Mouse (Mus musculus) lung, embryonic 15.5 days (tissue): ENCODE results near the gene Nfs1. TPM values are rescaled to one million over a fixed set of nuclear protein-coding genes. Genes with fewer than 3 reads are reported as not detected.
"Not testable (repeated sequence)": the region's sequence is repeated elsewhere in the genome, so short reads cannot be mapped to it uniquely, and the experiment has no call there.

Experiments
- ATAC-seq: fragments of 200-750 bp; cut with Nextera tagmentation; 2 replicates; pipeline ENCODE4 v1.8.0; 2017; ENCODE audit warnings: moderate number of reproducible peaks, borderline replicate concordance; ENCODE audit not compliant: low FRiP score, low TSS enrichment; ENCODE audit errors: extremely low read depth
- H3K27ac ChIP-seq: fragments of 300-500 bp; sonication (generic); 2 replicates; pipeline ENCODE4 v1.5.1; 2015; ENCODE audit warnings: moderate library complexity, mild to moderate bottlenecking, inconsistent platforms
- H3K27me3 ChIP-seq: fragments of 300-500 bp; sonication (generic); 2 replicates; pipeline ENCODE4 v1.6.1; 2015; ENCODE audit warnings: inconsistent platforms
- H3K36me3 ChIP-seq: fragments of 300-500 bp; sonication (generic); 2 replicates; pipeline ENCODE4 v1.6.1; 2015; ENCODE audit warnings: inconsistent platforms
- H3K4me1 ChIP-seq: fragments of 300-500 bp; sonication (generic); 2 replicates; pipeline ENCODE4 v1.6.1; 2015; ENCODE audit warnings: inconsistent platforms
- H3K4me2 ChIP-seq: fragments of 300-500 bp; sonication (generic); 2 replicates; pipeline ENCODE4 v1.6.1; 2015; ENCODE audit warnings: inconsistent platforms, mild to moderate bottlenecking, moderate library complexity
- H3K4me3 ChIP-seq: fragments of 300-500 bp; sonication (generic); 2 replicates; pipeline ENCODE4 v1.5.1; 2015; ENCODE audit warnings: mild to moderate bottlenecking, inconsistent platforms
- H3K9ac ChIP-seq: fragments of 300-500 bp; sonication (generic); 2 replicates; pipeline ENCODE4 v1.6.1; 2015; ENCODE audit warnings: inconsistent platforms
- H3K9me3 ChIP-seq: fragments of 300-500 bp; sonication (generic); 2 replicates; pipeline ENCODE4 v1.6.1; 2016; ENCODE audit warnings: inconsistent platforms
- WGBS: fragments of 180-500 bp; shearing (Covaris S2); methylation state at CpG from one replicate; pipeline ENCODE4 v1.1.7; 2015; 5-methylcytosine and 5-hydroxymethylcytosine counted together
- polyA plus RNA-seq: library from polyadenylated mRNA; unstranded; fragments of >200 nt; fragmentation: Nextera tagmentation; extraction: Ambion mirVana; gene quantifications from 2 replicates; pipeline ENCODE4 v1.2.1, GENCODE M21; 2015

Nfs1 gene
- polyA plus RNA-seq, 1 experiment from 2014 or later = 42.5 TPM

DNA sequence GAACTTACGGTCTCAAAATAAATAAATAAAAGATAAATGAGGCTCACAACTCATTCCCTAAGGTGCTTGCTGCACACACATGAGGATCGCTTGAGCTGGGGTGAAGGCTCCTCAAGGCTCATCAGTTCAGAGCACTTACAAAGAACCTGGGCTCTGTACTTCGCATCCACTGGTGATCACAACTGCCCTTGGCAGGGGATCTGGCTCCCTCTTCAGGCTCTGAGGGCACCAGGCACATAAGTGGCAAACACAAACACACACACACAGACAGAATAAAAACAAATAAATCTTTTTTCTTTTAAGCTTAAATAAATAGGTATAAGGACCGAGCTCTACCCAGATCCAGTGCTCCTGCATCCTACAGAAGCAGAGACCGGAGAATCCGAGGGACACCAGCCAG lies 8.3 kb downstream of the Nfs1 start:
- H3K9ac ChIP-seq = no peak overlapping the region
- no peaks in the 10 kb centered on the region for H3K9me3 ChIP-seq
- 82% methylated on average over 6 of the region's 6 CpGs for WGBS
- H3K27me3 ChIP-seq = no peaks in the 10 kb centered on the region
- H3K27ac ChIP-seq = no peak overlapping the region
- ATAC-seq = no peak
- no peak overlapping the region for H3K4me2 ChIP-seq
- no peaks in the 10 kb centered on the region for H3K36me3 ChIP-seq
- no peaks in the 10 kb centered on the region for H3K4me1 ChIP-seq
- no peak overlapping the region for H3K4me3 ChIP-seq

- H3K27ac ChIP-seq = no peak overlapping the region
- H3K36me3 ChIP-seq = no peaks in the 10 kb centered on the region
- H3K9ac ChIP-seq = no peak overlapping the region
- no peak overlapping the region for H3K4me2 ChIP-seq
- no peaks in the 10 kb centered on the region for H3K9me3 ChIP-seq
- H3K4me1 ChIP-seq = no peaks in the 10 kb centered on the region
- no peak overlapping the region for H3K4me3 ChIP-seq
- H3K27me3 ChIP-seq = no peaks in the 10 kb centered on the region
- WGBS = 81% methylated on average over 5 of the region's 5 CpGs
- no peak for ATAC-seq
These were observed 9.8 kb downstream of the Nfs1 start for GRCm38 (mm10) chr2:156134161-156134560.

DNA sequence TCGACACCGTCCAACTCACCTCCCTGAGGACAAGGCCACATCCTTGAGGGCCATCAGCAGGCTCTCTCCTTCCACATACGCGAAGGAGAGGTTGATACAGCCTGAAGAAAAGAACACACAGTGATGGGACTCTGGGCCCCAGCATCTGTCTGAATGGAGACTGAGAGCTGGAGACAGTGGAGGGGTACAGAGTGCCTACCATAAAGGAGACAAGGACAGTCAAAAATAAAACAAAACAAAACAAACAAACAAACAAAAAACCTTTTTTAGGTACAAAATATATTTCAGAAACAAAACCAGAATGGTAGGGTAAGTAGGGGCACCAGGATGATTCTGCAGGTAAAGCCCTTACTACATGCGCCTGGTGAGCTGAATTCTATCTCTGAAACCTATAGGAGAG lies 17.0 kb downstream of the Nfs1 start, which contains the start of gene Gm28036:
TSS of gene Gm28036 (minus strand) at position 101 of the 400 bp plus-strand sequence.
- ATAC-seq = no peak
- no peaks in the 10 kb centered on the region; the same call in 1 of the 2 replicates for H3K36me3 ChIP-seq
- 93% methylated on average over 5 of the region's 5 CpGs for WGBS

DNA sequence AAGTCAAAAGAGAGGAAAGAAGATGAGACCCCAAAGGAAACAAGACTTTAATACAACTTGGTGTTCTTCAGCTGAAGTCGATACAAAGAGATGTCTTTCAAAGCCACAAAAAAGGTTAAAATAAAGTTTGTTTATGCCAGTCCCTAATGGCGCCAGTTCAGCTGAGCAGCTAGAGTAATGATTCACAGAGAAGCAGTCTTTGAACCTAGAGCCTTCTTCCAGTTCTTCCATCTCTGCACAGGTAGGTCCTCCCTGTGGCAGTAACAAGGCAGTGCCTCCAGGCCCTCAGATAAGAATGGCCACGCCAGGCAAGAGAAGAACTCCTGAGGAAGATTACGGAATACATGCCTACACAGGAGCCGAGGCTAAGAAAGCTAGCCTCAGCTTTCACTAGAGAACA lies 20.3 kb downstream of the Nfs1 start:
- Histone ChIP-seq H3K4me1 (no peaks in the 10 kb centered on the region), H3K4me3 (no peak overlapping the region), H3K27me3 (no peaks in the 10 kb centered on the region), H3K9ac (no peak overlapping the region), H3K36me3 (no peaks in the 10 kb centered on the region; the same call in 1 of the 2 replicates), H3K27ac (no peak overlapping the region), H3K9me3 (no peaks in the 10 kb centered on the region), H3K4me2 (no peak overlapping the region)
- no peak for ATAC-seq
- WGBS = 89% methylated on average over 5 of the region's 5 CpGs

More for the DNA sequence above, 17.0 kb downstream of the Nfs1 start, which contains the start of gene Gm28036:
- no peaks in the 10 kb centered on the region for H3K9me3 ChIP-seq
- H3K27me3 ChIP-seq = no peaks in the 10 kb centered on the region
- no peak within 1 kb of the TSS for H3K4me3 ChIP-seq
- no peak within 1 kb of the TSS for H3K9ac ChIP-seq
- no peaks in the 10 kb centered on the region for H3K4me1 ChIP-seq
- H3K27ac ChIP-seq = no peak within 1 kb of the TSS
- H3K4me2 ChIP-seq = no peak within 1 kb of the TSS

DNA sequence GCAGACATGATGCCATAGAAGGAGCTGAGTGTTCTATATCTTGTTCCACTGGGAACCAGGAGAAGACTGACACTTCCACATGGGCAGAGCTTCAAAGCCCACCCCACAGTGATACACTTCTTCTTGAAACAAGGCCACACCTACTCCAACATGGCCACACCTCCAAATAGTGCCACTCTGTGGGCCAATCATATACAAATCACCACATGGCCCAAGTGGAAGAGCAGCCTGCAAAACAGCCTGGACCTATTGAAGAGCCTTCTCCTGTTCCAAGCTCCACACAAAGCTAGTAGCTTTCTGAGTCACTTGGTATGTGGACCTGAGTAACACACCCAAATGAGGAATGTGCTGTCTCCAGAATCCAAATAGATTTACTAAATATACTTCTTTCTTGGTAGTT lies 24.4 kb downstream of the Nfs1 start:
- no peaks in the 10 kb centered on the region; the same call in 1 of the 2 replicates for H3K36me3 ChIP-seq
- no peak overlapping the region for H3K9ac ChIP-seq
- H3K4me1 ChIP-seq = no peaks in the 10 kb centered on the region
- ATAC-seq = no peak
- no peak overlapping the region for H3K4me3 ChIP-seq
- no peak overlapping the region for H3K27ac ChIP-seq
- no peaks in the 10 kb centered on the region for H3K9me3 ChIP-seq
- no peaks in the 10 kb centered on the region for H3K27me3 ChIP-seq
- no peak overlapping the region for H3K4me2 ChIP-seq

GRCm38 (mm10) chr2:156112080-156112423 lies 31.9 kb downstream of the Nfs1 start:
- peaks cover 10% of the 10 kb centered on the region for H3K4me1 ChIP-seq
- H3K27me3 ChIP-seq, ATAC-seq, H3K9me3 ChIP-seq, H3K36me3 ChIP-seq: not testable (repeated sequence)
- H3K4me2 ChIP-seq = peak overlapping the region; percentile 55
- H3K27ac ChIP-seq = peak overlapping the region; percentile 92
- H3K4me3 ChIP-seq = peak overlapping the region; percentile 82
- WGBS = 17% methylated on average over 5 of the region's 5 CpGs
- H3K9ac ChIP-seq = peak overlapping the region; percentile 92

- Histone ChIP-seq H3K4me1 (peaks cover 10% of the 10 kb centered on the region), H3K27me3 (no peaks in the 10 kb centered on the region), H3K4me3 (peak within 1 kb of the TSS; percentile 82), H3K9me3 (no peaks in the 10 kb centered on the region), H3K36me3 (peaks cover 5% of the 10 kb centered on the region; the same call in 1 of the 2 replicates), H3K9ac (peak within 1 kb of the TSS; percentile 92), H3K27ac (peak within 1 kb of the TSS; percentile 92), H3K4me2 (peak within 1 kb of the TSS; percentile 63)
- peak; percentile 92 for ATAC-seq
- under 1% methylated on average over 68 of the region's 74 CpGs for WGBS
These were observed 32.5 kb downstream of the Nfs1 start, which contains the start of the genes Cpne1 and Rbm12 for GRCm38 (mm10) chr2:156111358-156112079. TSS of gene Cpne1 (minus strand) at chr2:156111965. TSS of gene Rbm12 (minus strand) at chr2:156111978.

DNA sequence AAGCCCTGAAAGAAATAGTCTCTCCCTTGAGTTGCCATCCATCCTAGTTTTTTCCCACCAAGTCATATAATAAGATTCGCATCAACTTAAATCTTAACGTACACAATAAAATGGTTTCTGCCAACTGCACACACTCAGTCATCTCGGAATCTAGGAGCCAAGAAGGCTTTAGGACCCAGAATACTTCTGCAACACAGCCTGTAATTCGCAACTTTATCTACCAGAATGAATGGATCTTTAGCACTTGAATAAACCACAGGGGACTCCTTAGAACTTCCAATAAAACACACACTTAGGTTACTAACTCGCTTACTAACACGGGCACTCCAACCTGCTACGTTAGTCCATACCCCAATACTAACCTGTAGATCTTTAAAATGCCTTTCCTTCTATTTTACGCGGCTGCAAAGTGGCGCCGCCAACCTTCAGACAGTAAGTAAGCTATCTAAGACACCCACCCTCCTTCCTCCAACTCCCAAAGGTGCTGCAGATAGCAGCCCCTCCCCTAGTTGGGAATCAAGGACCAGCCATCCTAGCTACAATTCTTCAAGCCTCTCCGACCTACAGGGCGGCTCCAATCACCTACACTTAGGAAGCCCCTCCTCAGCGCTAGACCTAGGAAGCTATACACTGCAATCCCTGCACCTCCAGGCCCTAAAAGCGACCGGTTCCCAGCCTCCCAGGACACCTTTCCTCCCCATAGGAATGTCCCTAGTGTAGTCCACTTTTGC lies 33.2 kb downstream of the Nfs1 start:
- under 1% methylated on average over 16 of the region's 16 CpGs for WGBS
- Histone ChIP-seq H3K4me3 (peak overlapping the region; percentile 82), H3K4me2 (peak overlapping the region; percentile 63), H3K9me3 (no peaks in the 10 kb centered on the region), H3K4me1 (peaks cover 10% of the 10 kb centered on the region), H3K27ac (peak overlapping the region; percentile 92), H3K36me3 (peaks cover 5% of the 10 kb centered on the region; the same call in 1 of the 2 replicates), H3K27me3 (no peaks in the 10 kb centered on the region), H3K9ac (peak overlapping the region; percentile 92)
- ATAC-seq = peak; percentile 72

DNA sequence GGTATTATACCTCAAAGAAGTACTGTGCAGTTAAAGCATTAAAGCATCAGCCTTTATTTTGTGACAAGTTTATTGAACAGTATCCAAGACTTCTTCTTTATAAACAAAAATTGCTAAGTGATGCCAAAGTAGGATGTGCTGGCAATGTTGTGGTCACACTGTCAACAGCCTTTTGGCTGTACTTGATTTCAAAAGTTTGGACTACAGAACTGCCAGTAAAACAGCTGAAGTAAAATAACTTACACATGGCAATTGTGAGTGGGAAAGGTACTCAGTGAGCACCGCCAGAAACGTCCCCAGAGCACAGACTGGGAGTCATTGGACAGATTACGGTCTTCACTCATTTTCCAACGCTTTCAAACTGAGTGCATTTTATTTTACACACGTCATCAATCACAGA lies 52.1 kb downstream of the Nfs1 start:
- ATAC-seq = no peak
- H3K9ac ChIP-seq = no peak overlapping the region
- no peaks in the 10 kb centered on the region for H3K27me3 ChIP-seq
- no peak overlapping the region for H3K27ac ChIP-seq
- H3K4me2 ChIP-seq = no peak overlapping the region
- peaks cover 34% of the 10 kb centered on the region for H3K36me3 ChIP-seq
- H3K4me1 ChIP-seq = peaks cover 9% of the 10 kb centered on the region
- 47% methylated on average over 5 of the region's 5 CpGs for WGBS
- no peaks in the 10 kb centered on the region for H3K9me3 ChIP-seq
- no peak overlapping the region for H3K4me3 ChIP-seq

- no peak overlapping the region for H3K4me2 ChIP-seq
- peaks cover 12% of the 10 kb centered on the region for H3K36me3 ChIP-seq
- H3K27me3 ChIP-seq = no peaks in the 10 kb centered on the region
- H3K9ac ChIP-seq = no peak overlapping the region
- no peaks in the 10 kb centered on the region for H3K9me3 ChIP-seq
- no peak for ATAC-seq
- peaks cover 9% of the 10 kb centered on the region for H3K4me1 ChIP-seq
- no peak overlapping the region for H3K4me3 ChIP-seq
- WGBS = 81% methylated on average over 1 of the region's 1 CpGs
- no peak overlapping the region for H3K27ac ChIP-seq
These were observed 54.2 kb downstream of the Nfs1 start for GRCm38 (mm10) chr2:156089799-156090198.

DNA sequence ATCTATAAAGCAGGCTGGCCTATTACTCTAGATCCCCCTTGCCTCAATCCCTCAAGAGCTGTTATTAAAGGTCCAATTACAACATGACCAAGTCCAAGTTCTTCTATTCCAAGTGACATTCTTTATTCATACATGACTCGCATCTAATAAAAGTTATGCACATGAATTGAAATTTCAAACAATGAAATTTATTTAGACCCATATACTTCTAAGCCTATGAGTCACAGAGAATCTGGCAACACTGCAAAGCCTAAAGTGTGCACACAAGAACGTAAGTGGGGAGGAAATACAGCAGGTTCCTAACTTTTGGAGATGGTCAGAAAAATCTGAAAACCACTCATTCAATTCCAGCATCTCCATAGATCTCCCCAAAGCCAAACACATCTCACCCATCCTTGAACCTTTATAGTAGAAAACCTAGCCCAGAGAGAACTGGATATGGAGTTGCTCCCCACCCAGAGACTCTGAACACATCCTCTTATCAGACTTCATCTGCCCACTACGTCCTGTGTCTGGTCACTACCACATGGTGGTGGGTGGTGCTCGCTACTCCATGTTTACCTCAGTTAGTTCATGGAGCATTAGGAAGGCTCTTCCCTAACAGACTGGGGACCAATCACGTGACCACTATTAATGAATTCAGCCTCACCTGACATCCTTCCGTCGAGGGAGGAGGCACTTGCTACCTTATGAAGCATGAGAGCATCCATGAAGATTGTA lies 56.4 kb downstream of the Nfs1 start:
- Histone ChIP-seq H3K4me1 (peaks cover 9% of the 10 kb centered on the region), H3K36me3 (peaks cover 11% of the 10 kb centered on the region; the same call in 1 of the 2 replicates), H3K27me3 (no peaks in the 10 kb centered on the region), H3K9me3 (no peaks in the 10 kb centered on the region), H3K4me3 (no peak overlapping the region), H3K27ac (no peak overlapping the region), H3K9ac (no peak overlapping the region), H3K4me2 (no peak overlapping the region)
- WGBS = 82% methylated on average over 7 of the region's 7 CpGs
- ATAC-seq = no peak
